Mouse (Mus musculus) CH12.LX (cell line): ENCODE data around the gene Tbc1d30.

ENCODE experiments used
- IRF4 ChIP-seq: IDR thresholded peaks from 2 replicates; pipeline ENCODE4 v1.6.1; 2014; ENCODE audit warnings: low read depth, mild to moderate bottlenecking, inconsistent platforms, low read length, improper control_type of control experiment
- MAX ChIP-seq: IDR thresholded peaks from 2 replicates; pipeline ENCODE4 v1.6.1; 2011; ENCODE audit warnings: low read length, improper control_type of control experiment
- MEF2A ChIP-seq: IDR thresholded peaks from 2 replicates; pipeline ENCODE4 v1.6.1; 2014; ENCODE audit warnings: low read depth, mild to moderate bottlenecking, inconsistent platforms, low read length, improper control_type of control experiment, borderline replicate concordance
- NELFE ChIP-seq: IDR thresholded peaks from 2 replicates; pipeline ENCODE4 v1.6.1; 2011; ENCODE audit warnings: low read depth, low read length, improper control_type of control experiment
- POLR2A ChIP-seq: IDR thresholded peaks from 2 replicates; pipeline ENCODE4 v1.6.1; 2011; ENCODE audit warnings: low read depth, mild to moderate bottlenecking, improper control_type of control experiment, low read length
- UBTF ChIP-seq: IDR thresholded peaks from 2 replicates; pipeline ENCODE4 v1.6.1; 2012; ENCODE audit warnings: low read depth, mild to moderate bottlenecking, inconsistent platforms, low read length, improper control_type of control experiment, moderate library complexity
- USF1 ChIP-seq: IDR thresholded peaks from 2 replicates; pipeline ENCODE4 v1.6.1; 2014; ENCODE audit warnings: low read depth, mild to moderate bottlenecking, inconsistent platforms, low read length, improper control_type of control experiment
- ZMIZ1 ChIP-seq: IDR thresholded peaks from 2 replicates; pipeline ENCODE4 v1.6.1; 2012; ENCODE audit warnings: low read depth, mild to moderate bottlenecking, inconsistent platforms, low read length, improper control_type of control experiment
- ZNF384 ChIP-seq: IDR thresholded peaks from 2 replicates; pipeline ENCODE4 v1.6.1; 2012; ENCODE audit warnings: low read depth, low read length, improper control_type of control experiment, inconsistent platforms

- TF ChIP-seq IRF4 (no peak), USF1 (no peak), NELFE (no peak), POLR2A (no peak), MEF2A (no peak), ZMIZ1 (no peak), ZNF384 (no peak), UBTF (no peak), MAX (no peak)
These were observed 30.2 kb upstream of the Tbc1d30 start for GRCm38 (mm10) chr10:121381280-121381679.
